Mouse (Mus musculus): ENCODE measurements around the gene Ripk1. TPM values are rescaled to one million over a fixed set of nuclear protein-coding genes. Genes with fewer than 3 reads are reported as not detected.

Gene Ripk1
- polyA plus RNA-seq, 1 experiment from 2014 or later = 24.3 TPM

DNA sequence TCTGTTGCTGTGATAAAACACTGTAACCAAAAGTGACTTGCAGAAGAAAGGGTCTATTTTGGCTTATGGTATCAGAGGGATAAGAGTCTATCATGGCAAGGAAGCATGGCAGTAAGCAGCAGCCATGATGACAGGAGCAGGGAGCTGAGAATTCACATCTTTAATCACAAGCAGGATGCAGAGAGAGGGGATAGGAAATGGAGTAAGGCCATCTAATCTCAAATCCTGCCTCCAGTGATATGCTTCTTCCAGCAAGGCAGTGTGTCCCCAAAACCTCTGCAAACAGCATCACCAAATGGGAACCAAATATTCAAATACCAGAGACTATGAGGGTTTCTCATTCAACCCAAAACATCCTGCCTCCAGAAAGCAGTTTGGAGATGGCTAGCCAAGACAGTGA lies 35.6 kb upstream of the Ripk1 start:
- no peak overlapping the region for H3K9ac ChIP-seq (replicated peaks; ENCODE audit: low read depth, low read length)
- no peaks in the 10 kb centered on the region for H3K9me3 ChIP-seq (ENCODE audit: control insufficient read depth, low read depth, low read length)
- H3K27me3 ChIP-seq (ENCODE audit: control insufficient read depth, insufficient read depth, low read length) = no peaks in the 10 kb centered on the region
- ATAC-seq (ENCODE audit: insufficient number of reproducible peaks, insufficient read depth, low FRiP score, low read depth) = no peak
- H3K4me2 ChIP-seq (replicated peaks; ENCODE audit: low read depth, low read length) = no peak overlapping the region
- no peaks in the 10 kb centered on the region for H3K36me3 ChIP-seq (ENCODE audit: control insufficient read depth, insufficient read depth, low read length)
- H3K27ac ChIP-seq (ENCODE audit: low read length) = no peak overlapping the region
- no peak overlapping the region for H3K4me3 ChIP-seq (ENCODE audit: low read depth, low read length)
- peaks cover 7% of the 10 kb centered on the region for H3K4me1 ChIP-seq (ENCODE audit: control insufficient read depth, insufficient read depth, low read length)

GRCm38 (mm10) chr13:33989625-33990024 lies 12.5 kb upstream of the Ripk1 start:
- no peak for ATAC-seq (ENCODE audit: insufficient number of reproducible peaks, insufficient read depth, low FRiP score, low read depth)
- Histone ChIP-seq H3K4me1 (ENCODE audit: control insufficient read depth, insufficient read depth, low read length) (no peaks in the 10 kb centered on the region), H3K4me2 (replicated peaks; ENCODE audit: low read depth, low read length) (no peak overlapping the region), H3K9ac (replicated peaks; ENCODE audit: low read depth, low read length) (no peak overlapping the region), H3K36me3 (ENCODE audit: control insufficient read depth, insufficient read depth, low read length) (peaks cover 8% of the 10 kb centered on the region; the same call in 1 of the 2 replicates), H3K4me3 (ENCODE audit: low read depth, low read length) (no peak overlapping the region), H3K9me3 (ENCODE audit: control insufficient read depth, low read depth, low read length) (no peaks in the 10 kb centered on the region), H3K27me3 (ENCODE audit: control insufficient read depth, insufficient read depth, low read length) (no peaks in the 10 kb centered on the region), H3K27ac (ENCODE audit: low read length) (no peak overlapping the region)
- 84% methylated on average over 5 of the region's 5 CpGs for WGBS

GRCm38 (mm10) chr13:33995197-33995596 lies 7.0 kb upstream of the Ripk1 start:
- H3K36me3 ChIP-seq (ENCODE audit: control insufficient read depth, insufficient read depth, low read length) = no peaks in the 10 kb centered on the region
- H3K27ac ChIP-seq (ENCODE audit: low read length) = no peak overlapping the region
- no peak overlapping the region for H3K9ac ChIP-seq (replicated peaks; ENCODE audit: low read depth, low read length)
- no peak overlapping the region for H3K4me3 ChIP-seq (ENCODE audit: low read depth, low read length)
- WGBS = 39% methylated on average over 1 of the region's 1 CpGs
- no peak for ATAC-seq (ENCODE audit: insufficient number of reproducible peaks, insufficient read depth, low FRiP score, low read depth)
- H3K4me1 ChIP-seq (ENCODE audit: control insufficient read depth, insufficient read depth, low read length) = no peaks in the 10 kb centered on the region
- no peaks in the 10 kb centered on the region for H3K9me3 ChIP-seq (ENCODE audit: control insufficient read depth, low read depth, low read length)
- no peak overlapping the region for H3K4me2 ChIP-seq (replicated peaks; ENCODE audit: low read depth, low read length)
- no peaks in the 10 kb centered on the region for H3K27me3 ChIP-seq (ENCODE audit: control insufficient read depth, insufficient read depth, low read length)

- peaks cover 4% of the 10 kb centered on the region; the same call in 1 of the 2 replicates for H3K4me1 ChIP-seq (ENCODE audit: control insufficient read depth, insufficient read depth, low read length)
- H3K4me2 ChIP-seq (replicated peaks; ENCODE audit: low read depth, low read length) = peak overlapping the region; percentile 91
- H3K27ac ChIP-seq (ENCODE audit: low read length) = no peak overlapping the region
- no peaks in the 10 kb centered on the region for H3K27me3 ChIP-seq (ENCODE audit: control insufficient read depth, insufficient read depth, low read length)
- WGBS = 9% methylated on average over 5 of the region's 5 CpGs
- ATAC-seq (ENCODE audit: insufficient number of reproducible peaks, insufficient read depth, low FRiP score, low read depth) = no peak
- no peaks in the 10 kb centered on the region for H3K36me3 ChIP-seq (ENCODE audit: control insufficient read depth, insufficient read depth, low read length)
- H3K4me3 ChIP-seq (ENCODE audit: low read depth, low read length) = peak overlapping the region; percentile 95
- no peaks in the 10 kb centered on the region for H3K9me3 ChIP-seq (ENCODE audit: control insufficient read depth, low read depth, low read length)
- H3K9ac ChIP-seq (replicated peaks; ENCODE audit: low read depth, low read length) = peak overlapping the region; percentile 87; the same call in 1 of the 2 replicates
Measured at GRCm38 (mm10) chr13:34003058-34003457, 895 bp downstream of the Ripk1 start.

- Histone ChIP-seq H3K4me3 (ENCODE audit: low read depth, low read length) (no peak overlapping the region), H3K9me3 (ENCODE audit: control insufficient read depth, low read depth, low read length) (no peaks in the 10 kb centered on the region), H3K9ac (replicated peaks; ENCODE audit: low read depth, low read length) (no peak overlapping the region), H3K4me2 (replicated peaks; ENCODE audit: low read depth, low read length) (no peak overlapping the region), H3K27ac (ENCODE audit: low read length) (no peak overlapping the region), H3K36me3 (ENCODE audit: control insufficient read depth, insufficient read depth, low read length) (peaks cover 10% of the 10 kb centered on the region; the same call in 1 of the 2 replicates), H3K4me1 (ENCODE audit: control insufficient read depth, insufficient read depth, low read length) (peaks cover 4% of the 10 kb centered on the region; the same call in 1 of the 2 replicates), H3K27me3 (ENCODE audit: control insufficient read depth, insufficient read depth, low read length) (no peaks in the 10 kb centered on the region)
- WGBS = 71% methylated on average over 2 of the region's 2 CpGs
- ATAC-seq (ENCODE audit: insufficient number of reproducible peaks, insufficient read depth, low FRiP score, low read depth) = no peak
Measured at GRCm38 (mm10) chr13:34007234-34007633, 5.1 kb downstream of the Ripk1 start.

- no peak overlapping the region for H3K9ac ChIP-seq (replicated peaks; ENCODE audit: low read depth, low read length)
- peaks cover 42% of the 10 kb centered on the region for H3K36me3 ChIP-seq (ENCODE audit: control insufficient read depth, insufficient read depth, low read length)
- H3K4me3 ChIP-seq (ENCODE audit: low read depth, low read length) = no peak overlapping the region
- H3K4me1 ChIP-seq (ENCODE audit: control insufficient read depth, insufficient read depth, low read length) = no peaks in the 10 kb centered on the region
- H3K4me2 ChIP-seq (replicated peaks; ENCODE audit: low read depth, low read length) = no peak overlapping the region
- no peak overlapping the region for H3K27ac ChIP-seq (ENCODE audit: low read length)
- no peak for ATAC-seq (ENCODE audit: insufficient number of reproducible peaks, insufficient read depth, low FRiP score, low read depth)
- WGBS = 93% methylated on average over 9 of the region's 9 CpGs
- H3K9me3 ChIP-seq (ENCODE audit: control insufficient read depth, low read depth, low read length) = no peaks in the 10 kb centered on the region
- no peaks in the 10 kb centered on the region for H3K27me3 ChIP-seq (ENCODE audit: control insufficient read depth, insufficient read depth, low read length)
Measured at GRCm38 (mm10) chr13:34016927-34017569, 14.9 kb downstream of the Ripk1 start.

DNA sequence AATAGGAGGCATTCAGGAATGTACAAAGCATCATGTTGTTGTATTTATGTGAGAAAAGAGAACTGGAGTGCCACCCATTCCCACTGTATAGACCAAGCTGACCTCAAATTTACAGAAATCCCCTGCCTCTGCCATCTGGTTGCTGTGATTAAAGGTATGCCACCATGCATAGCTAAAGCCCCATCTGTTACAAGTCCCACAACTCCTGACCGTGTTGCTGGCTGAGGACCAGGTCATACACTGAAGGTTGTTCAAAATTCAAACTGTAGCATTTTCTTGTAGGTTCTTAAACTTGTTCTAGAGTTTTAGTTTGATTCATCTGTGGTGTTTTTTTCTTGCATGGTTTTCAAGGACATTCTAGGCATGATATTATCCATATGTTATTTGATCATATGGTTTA lies 16.4 kb downstream of the Ripk1 start:
- Histone ChIP-seq H3K9ac (replicated peaks; ENCODE audit: low read depth, low read length) (no peak overlapping the region), H3K27ac (ENCODE audit: low read length) (no peak overlapping the region), H3K4me2 (replicated peaks; ENCODE audit: low read depth, low read length) (no peak overlapping the region), H3K9me3 (ENCODE audit: control insufficient read depth, low read depth, low read length) (no peaks in the 10 kb centered on the region), H3K36me3 (ENCODE audit: control insufficient read depth, insufficient read depth, low read length) (peaks cover 51% of the 10 kb centered on the region), H3K4me1 (ENCODE audit: control insufficient read depth, insufficient read depth, low read length) (no peaks in the 10 kb centered on the region), H3K27me3 (ENCODE audit: control insufficient read depth, insufficient read depth, low read length) (no peaks in the 10 kb centered on the region), H3K4me3 (ENCODE audit: low read depth, low read length) (no peak overlapping the region)
- ATAC-seq (ENCODE audit: insufficient number of reproducible peaks, insufficient read depth, low FRiP score, low read depth) = no peak
- 94% methylated on average over 1 of the region's 1 CpGs for WGBS

- 71% methylated on average over 2 of the region's 2 CpGs for WGBS
- H3K9ac ChIP-seq (replicated peaks; ENCODE audit: low read depth, low read length) = no peak overlapping the region
- H3K36me3 ChIP-seq (ENCODE audit: control insufficient read depth, insufficient read depth, low read length) = peaks cover 34% of the 10 kb centered on the region
- H3K4me2 ChIP-seq (replicated peaks; ENCODE audit: low read depth, low read length) = no peak overlapping the region
- H3K9me3 ChIP-seq (ENCODE audit: control insufficient read depth, low read depth, low read length) = no peaks in the 10 kb centered on the region
- H3K27me3 ChIP-seq (ENCODE audit: control insufficient read depth, insufficient read depth, low read length) = no peaks in the 10 kb centered on the region
- H3K27ac ChIP-seq (ENCODE audit: low read length) = no peak overlapping the region
- H3K4me1 ChIP-seq (ENCODE audit: control insufficient read depth, insufficient read depth, low read length) = no peaks in the 10 kb centered on the region
- no peak for ATAC-seq (ENCODE audit: insufficient number of reproducible peaks, insufficient read depth, low FRiP score, low read depth)
- no peak overlapping the region for H3K4me3 ChIP-seq (ENCODE audit: low read depth, low read length)
Measured at GRCm38 (mm10) chr13:34021998-34022397, 19.8 kb downstream of the Ripk1 start.

- 83% methylated on average over 2 of the region's 2 CpGs for WGBS
- Histone ChIP-seq H3K4me2 (replicated peaks; ENCODE audit: low read depth, low read length) (no peak overlapping the region), H3K27ac (ENCODE audit: low read length) (no peak overlapping the region), H3K4me3 (ENCODE audit: low read depth, low read length) (no peak overlapping the region), H3K4me1 (ENCODE audit: control insufficient read depth, insufficient read depth, low read length) (peaks cover under 1% of the 10 kb centered on the region; the same call in 1 of the 2 replicates), H3K9me3 (ENCODE audit: control insufficient read depth, low read depth, low read length) (no peaks in the 10 kb centered on the region), H3K36me3 (ENCODE audit: control insufficient read depth, insufficient read depth, low read length) (peaks cover 31% of the 10 kb centered on the region), H3K27me3 (ENCODE audit: control insufficient read depth, insufficient read depth, low read length) (no peaks in the 10 kb centered on the region), H3K9ac (replicated peaks; ENCODE audit: low read depth, low read length) (no peak overlapping the region)
- ATAC-seq (ENCODE audit: insufficient number of reproducible peaks, insufficient read depth, low FRiP score, low read depth) = no peak
Measured at GRCm38 (mm10) chr13:34032041-34032440, 29.9 kb downstream of the Ripk1 start.

Measured in stomach, embryonic 14.5 days (tissue).